Mouse (Mus musculus) intestine, embryonic 16.5 days (tissue): ENCODE data around the gene Nudt4. TPM values are rescaled to one million over a fixed set of nuclear protein-coding genes. Genes with fewer than 3 reads are reported as not detected.

ENCODE experiments used
- ATAC-seq: fragments of 200-750 bp; cut with Nextera tagmentation; 2 replicates; pipeline ENCODE4 v1.8.0; 2017; ENCODE audit warnings: moderate TSS enrichment, moderate library complexity
- H3K27ac ChIP-seq: fragments of 300-500 bp; sonication (generic); 2 replicates; pipeline ENCODE4 v1.5.1; 2014; ENCODE audit warnings: mild to moderate bottlenecking, low read length
- H3K27me3 ChIP-seq: fragments of 300-500 bp; sonication (generic); replicated peaks from 2 replicates; pipeline ENCODE4 v1.6.1; 2014; ENCODE audit warnings: low read length, control low read depth, mixed read lengths; ENCODE audit not compliant: control insufficient read depth, insufficient read depth
- H3K36me3 ChIP-seq: fragments of 300-500 bp; sonication (generic); 2 replicates; pipeline ENCODE4 v1.6.1; 2014; ENCODE audit warnings: low read length, control low read depth; ENCODE audit not compliant: control insufficient read depth, insufficient read depth
- H3K4me1 ChIP-seq: fragments of 300-500 bp; sonication (generic); 2 replicates; pipeline ENCODE4 v1.6.1; 2014; ENCODE audit warnings: low read length, control low read depth, mixed read lengths; ENCODE audit not compliant: control insufficient read depth, insufficient read depth
- H3K4me2 ChIP-seq: fragments of 300-500 bp; sonication (generic); 2 replicates; pipeline ENCODE4 v1.6.1; 2014; ENCODE audit warnings: low read depth, low read length, control low read depth
- H3K4me3 ChIP-seq: fragments of 300-500 bp; sonication (generic); 2 replicates; pipeline ENCODE4 v1.5.1; 2014; ENCODE audit warnings: mild to moderate bottlenecking, low read length
- H3K9ac ChIP-seq: fragments of 300-500 bp; sonication (generic); 2 replicates; pipeline ENCODE4 v1.6.1; 2014; ENCODE audit warnings: low read depth, low read length
- H3K9me3 ChIP-seq: fragments of 300-500 bp; sonication (generic); 2 replicates; pipeline ENCODE4 v1.6.1; 2016; ENCODE audit warnings: low read length, control low read depth; ENCODE audit not compliant: control insufficient read depth
- WGBS: fragments of 180-500 bp; shearing (Covaris S2); extraction: QIAGEN DNeasy Blood & Tissue Kit; methylation state at CpG from one replicate; pipeline ENCODE4 v1.1.7; 2014; 5-methylcytosine and 5-hydroxymethylcytosine counted together
- polyA plus RNA-seq: library from polyadenylated mRNA; unstranded; fragments of >200 nt; fragmentation: Nextera tagmentation; extraction: Ambion mirVana; gene quantifications from 2 replicates; pipeline ENCODE4 v1.2.1, GENCODE M21; 2015

Nudt4 gene
- 34.2 and 58.2 TPM in 2 replicates for polyA plus RNA-seq

- no peaks in the 10 kb centered on the region for H3K9me3 ChIP-seq
- WGBS: 1% methylated on average over 83 of the region's 97 CpGs
- H3K9ac ChIP-seq: peak within 1 kb of the TSS; percentile 96
- no peaks in the 10 kb centered on the region for H3K27me3 ChIP-seq
- peak within 1 kb of the TSS; percentile 78 for H3K4me2 ChIP-seq
- peaks cover 19% of the 10 kb centered on the region for H3K4me1 ChIP-seq
- H3K27ac ChIP-seq: peak within 1 kb of the TSS; percentile 95
- ATAC-seq: peak; percentile 92
- peak within 1 kb of the TSS; percentile 94 for H3K4me3 ChIP-seq
- no peaks in the 10 kb centered on the region for H3K36me3 ChIP-seq
Measured at GRCm38 (mm10) chr10:95563851-95564845, at the start of gene Nudt4. TSS of gene Nudt4 (minus strand) at chr10:95564146.

- Histone ChIP-seq H3K36me3 (no peaks in the 10 kb centered on the region), H3K27me3 (no peaks in the 10 kb centered on the region), H3K9ac (no peak overlapping the region), H3K9me3 (no peaks in the 10 kb centered on the region), H3K27ac (no peak overlapping the region), H3K4me2 (no peak overlapping the region), H3K4me1 (no peaks in the 10 kb centered on the region), H3K4me3 (no peak overlapping the region)
- ATAC-seq: no peak
- 59% methylated on average over 10 of the region's 10 CpGs for WGBS
Measured at GRCm38 (mm10) chr10:95611331-95611721, 47.4 kb upstream of the Nudt4 start.

DNA sequence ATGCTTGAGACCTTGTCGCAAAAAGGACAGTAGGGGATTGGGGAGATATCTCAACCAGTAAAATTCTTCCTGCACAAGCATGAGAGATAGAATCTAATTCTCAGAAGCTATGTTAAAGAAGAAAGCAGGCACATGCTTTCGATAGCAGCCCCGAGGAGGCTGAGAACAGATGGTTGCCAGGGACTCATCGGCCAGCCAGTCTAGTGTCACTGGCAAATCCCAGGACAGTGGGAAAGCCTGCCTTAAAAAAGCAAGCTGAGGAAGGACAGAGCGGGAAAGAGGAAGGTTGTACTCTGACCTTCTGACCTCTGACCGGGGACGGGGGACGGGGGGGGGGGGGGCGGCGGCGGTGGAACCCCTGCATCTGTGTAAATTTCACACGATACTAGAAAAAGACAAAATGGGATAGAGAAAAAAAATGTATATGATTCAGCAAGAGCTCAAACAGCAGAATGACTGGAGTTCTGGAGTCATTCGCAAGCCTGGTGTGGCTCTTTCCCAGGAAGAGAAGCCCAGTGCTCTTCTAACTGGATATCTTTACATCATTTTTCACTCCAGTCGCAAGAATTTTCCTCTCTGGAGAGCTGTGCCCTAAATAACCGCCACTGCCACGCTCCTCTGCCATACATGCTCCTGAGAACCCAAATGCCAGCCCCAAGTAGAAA lies 46.9 kb upstream of the Nudt4 start:
- Histone ChIP-seq H3K9ac (no peak overlapping the region), H3K27me3 (no peaks in the 10 kb centered on the region), H3K4me3 (no peak overlapping the region), H3K4me1 (no peaks in the 10 kb centered on the region), H3K9me3 (no peaks in the 10 kb centered on the region), H3K27ac (no peak overlapping the region), H3K4me2 (no peak overlapping the region), H3K36me3 (no peaks in the 10 kb centered on the region)
- no peak for ATAC-seq
- 42% methylated on average over 16 of the region's 16 CpGs for WGBS

GRCm38 (mm10) chr10:95604979-95605613 lies 41.1 kb upstream of the Nudt4 start:
- 51% methylated on average over 22 of the region's 22 CpGs for WGBS
- Histone ChIP-seq H3K4me3 (no peak overlapping the region), H3K27me3 (no peaks in the 10 kb centered on the region), H3K4me2 (0 out of 2 replicates have a peak overlapping the region, but pooled peaks have one; percentile 21), H3K4me1 (no peaks in the 10 kb centered on the region), H3K9me3 (no peaks in the 10 kb centered on the region), H3K27ac (no peak overlapping the region), H3K9ac (no peak overlapping the region), H3K36me3 (no peaks in the 10 kb centered on the region)
- peak; percentile 60; the same call in 1 of the 2 replicates for ATAC-seq

DNA sequence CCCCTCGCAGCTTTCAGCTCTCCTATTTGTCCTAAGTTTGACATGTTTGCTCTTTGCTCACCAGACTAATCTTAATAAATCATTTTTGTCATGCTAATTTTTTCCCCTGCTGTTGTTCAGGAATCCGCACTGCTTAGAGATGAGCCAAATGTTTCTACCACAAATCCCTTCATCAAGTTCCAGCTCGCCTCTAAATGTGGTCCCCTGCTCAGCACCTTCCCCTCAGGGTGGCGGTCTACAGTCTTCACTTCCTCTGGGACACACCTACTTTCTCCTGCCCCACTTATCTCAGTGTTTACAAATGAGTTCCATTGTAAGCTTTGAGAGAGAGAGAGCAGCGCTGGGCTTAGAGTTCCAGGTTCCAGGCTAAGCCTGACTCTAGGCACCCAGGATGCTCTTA lies 36.6 kb upstream of the Nudt4 start:
- Histone ChIP-seq H3K27me3 (no peaks in the 10 kb centered on the region), H3K9me3 (no peaks in the 10 kb centered on the region), H3K4me1 (no peaks in the 10 kb centered on the region), H3K4me2 (no peak overlapping the region), H3K36me3 (no peaks in the 10 kb centered on the region), H3K9ac (no peak overlapping the region), H3K4me3 (no peak overlapping the region), H3K27ac (no peak overlapping the region)
- 31% methylated on average over 5 of the region's 5 CpGs for WGBS
- no peak for ATAC-seq

- H3K9ac ChIP-seq: no peak overlapping the region
- H3K9me3 ChIP-seq: no peaks in the 10 kb centered on the region
- no peaks in the 10 kb centered on the region for H3K36me3 ChIP-seq
- no peaks in the 10 kb centered on the region for H3K27me3 ChIP-seq
- no peak for ATAC-seq
- H3K27ac ChIP-seq: no peak overlapping the region
- H3K4me3 ChIP-seq: no peak overlapping the region
- H3K4me2 ChIP-seq: no peak overlapping the region
- 80% methylated on average over 7 of the region's 7 CpGs for WGBS
- no peaks in the 10 kb centered on the region for H3K4me1 ChIP-seq
Measured at GRCm38 (mm10) chr10:95599740-95600139, 35.8 kb upstream of the Nudt4 start.

DNA sequence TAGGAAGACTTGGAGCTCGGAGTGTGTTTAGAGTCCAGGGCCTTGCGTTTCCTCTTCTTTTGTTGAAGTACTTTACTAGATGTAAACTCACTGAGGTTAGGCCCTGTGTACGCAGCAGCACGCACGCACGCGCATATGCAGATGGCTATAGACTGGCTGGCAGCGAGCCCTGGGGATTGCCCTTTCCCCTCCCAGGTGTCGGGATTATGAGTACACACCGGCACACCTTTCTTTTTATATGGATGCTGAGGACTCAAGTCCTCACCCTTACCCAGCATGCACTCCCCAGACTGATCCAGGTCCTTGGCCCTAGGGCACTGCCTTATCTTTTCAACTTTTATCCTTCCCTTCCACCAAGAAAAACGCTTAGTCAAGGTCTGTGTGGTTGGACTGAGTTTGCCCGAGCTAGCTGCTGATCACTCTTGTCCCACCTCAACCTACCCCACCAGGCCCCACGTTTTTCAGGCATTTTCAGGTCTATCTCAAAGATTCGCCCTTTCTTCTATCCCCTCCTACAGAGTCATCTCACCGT lies 34.2 kb upstream of the Nudt4 start:
- no peak; the same call in 1 of the 2 replicates for ATAC-seq

DNA sequence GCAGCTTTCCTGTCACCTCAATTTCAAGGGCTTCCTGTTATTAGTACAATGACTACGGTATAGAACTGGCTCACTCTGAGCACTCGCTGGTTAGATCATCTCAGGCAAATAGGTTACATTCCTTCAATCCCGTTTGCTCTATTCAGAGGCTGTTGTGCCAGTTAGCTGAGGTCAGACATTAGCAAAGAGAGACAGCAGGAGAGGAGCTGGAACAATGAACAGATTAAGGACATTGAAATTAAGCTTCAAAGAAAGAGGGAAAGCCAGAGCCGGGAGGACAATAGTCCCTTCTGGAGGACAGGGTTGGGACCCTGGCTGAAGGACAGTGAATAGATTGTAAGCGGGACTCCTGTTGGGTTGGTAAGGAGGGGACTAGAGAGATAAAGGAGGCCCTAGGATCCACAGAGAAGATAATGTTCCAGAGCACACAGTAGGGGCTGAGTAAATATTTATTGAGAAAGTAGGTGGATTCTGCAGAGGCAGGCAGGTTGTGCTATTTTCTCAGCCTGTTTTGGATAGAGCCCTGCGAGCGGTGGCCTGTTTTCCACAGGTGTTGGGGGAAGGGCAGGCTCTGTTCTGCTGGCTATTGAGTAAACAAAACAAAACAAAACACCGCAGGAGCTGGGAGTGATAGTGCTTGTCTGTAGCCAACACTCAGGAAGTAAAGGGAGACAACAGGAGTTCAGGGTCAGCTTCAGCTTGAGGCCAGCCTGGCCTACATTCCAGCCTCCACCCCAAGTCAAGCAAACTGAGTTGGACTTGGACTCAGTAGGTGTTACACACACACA lies 32.1 kb upstream of the Nudt4 start:
- no peaks in the 10 kb centered on the region for H3K4me1 ChIP-seq
- H3K36me3 ChIP-seq: no peaks in the 10 kb centered on the region
- no peaks in the 10 kb centered on the region for H3K27me3 ChIP-seq
- H3K4me3 ChIP-seq: no peak overlapping the region
- no peak overlapping the region for H3K27ac ChIP-seq
- H3K4me2 ChIP-seq: no peak overlapping the region
- WGBS: 44% methylated on average over 8 of the region's 8 CpGs
- no peak overlapping the region for H3K9ac ChIP-seq
- no peaks in the 10 kb centered on the region for H3K9me3 ChIP-seq
- ATAC-seq: no peak

More for the DNA sequence above, 34.2 kb upstream of the Nudt4 start:
- Histone ChIP-seq H3K36me3 (no peaks in the 10 kb centered on the region), H3K9ac (no peak overlapping the region), H3K4me1 (no peaks in the 10 kb centered on the region), H3K27me3 (no peaks in the 10 kb centered on the region), H3K27ac (no peak overlapping the region), H3K9me3 (no peaks in the 10 kb centered on the region), H3K4me3 (no peak overlapping the region), H3K4me2 (no peak overlapping the region)
- 76% methylated on average over 15 of the region's 15 CpGs for WGBS
